Mouse (Mus musculus): Measurements from ENCODE around the gene Mbnl2.

Gene Mbnl2

DNA sequence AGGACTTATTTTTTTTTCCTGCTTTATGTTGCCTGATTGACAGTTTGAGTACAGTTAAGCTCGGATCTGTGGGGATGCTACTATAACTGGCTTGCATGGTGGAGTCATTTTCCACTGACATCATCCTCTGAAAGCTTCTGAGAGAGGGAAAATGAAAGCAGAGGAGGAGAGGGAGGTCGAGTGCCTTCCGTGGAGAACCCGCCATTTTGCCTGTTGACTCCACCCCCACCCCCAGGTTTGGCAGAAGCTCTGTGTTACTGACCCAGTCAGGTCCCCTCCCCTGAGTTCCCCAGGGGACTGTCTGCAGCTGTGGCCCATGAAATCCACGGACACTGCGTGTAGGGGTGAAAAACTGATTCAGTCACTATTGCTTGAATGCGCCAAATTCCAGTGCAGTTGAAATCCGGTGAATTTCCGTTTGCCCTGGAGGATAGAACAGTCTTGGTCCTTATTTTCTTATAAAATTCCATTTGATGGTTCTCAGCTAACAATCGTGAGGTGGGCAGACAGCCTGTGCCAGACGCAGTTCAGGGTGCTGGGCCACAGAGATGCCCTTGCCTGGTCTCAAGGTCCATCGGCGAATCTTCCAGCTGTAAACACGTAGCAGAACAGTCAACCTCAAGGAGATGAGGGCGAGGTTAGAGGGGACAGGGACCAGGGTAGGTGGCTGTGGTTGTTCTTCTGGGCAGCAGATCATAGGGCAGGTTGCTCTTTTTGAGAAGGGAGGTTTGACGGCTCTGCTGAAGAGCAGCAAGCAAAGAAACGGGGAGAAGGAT is 20.9 kb downstream of the Mbnl2 start:
- DNase-seq (ENCODE audit: extremely low read depth, insufficient read length, low spot score): peak; percentile 72

DNA sequence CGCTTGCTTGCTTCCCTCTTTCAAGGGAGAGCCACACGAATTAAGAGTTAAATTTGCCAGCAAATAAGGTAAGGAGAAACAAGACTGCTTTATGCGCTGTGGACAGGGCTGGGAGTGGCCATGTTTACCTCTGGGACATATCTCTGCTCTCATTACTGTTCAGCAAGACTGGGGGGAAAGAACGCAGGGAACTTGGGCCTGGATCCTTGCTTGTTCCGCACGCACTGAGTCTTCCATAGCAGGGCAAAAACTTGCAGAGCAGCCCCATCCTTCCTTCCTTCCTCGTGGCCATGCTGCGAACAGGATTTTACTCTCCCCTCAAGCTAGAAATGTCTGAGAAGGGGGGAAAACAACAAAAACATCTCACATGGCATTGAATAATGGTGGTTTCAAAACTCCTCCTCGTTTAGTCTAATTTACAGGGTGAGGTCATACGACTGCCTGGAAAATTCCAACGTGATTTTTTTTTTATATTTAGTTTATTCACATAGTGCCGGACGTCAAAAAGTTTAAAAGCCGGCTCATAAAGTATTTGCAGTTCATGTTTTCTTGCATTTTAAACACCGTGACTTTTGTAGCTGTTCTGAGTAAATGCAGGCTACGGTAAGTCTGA is 21.8 kb downstream of the Mbnl2 start:
- no peak for DNase-seq (ENCODE audit: extremely low read depth, insufficient read length, low spot score)

DNA sequence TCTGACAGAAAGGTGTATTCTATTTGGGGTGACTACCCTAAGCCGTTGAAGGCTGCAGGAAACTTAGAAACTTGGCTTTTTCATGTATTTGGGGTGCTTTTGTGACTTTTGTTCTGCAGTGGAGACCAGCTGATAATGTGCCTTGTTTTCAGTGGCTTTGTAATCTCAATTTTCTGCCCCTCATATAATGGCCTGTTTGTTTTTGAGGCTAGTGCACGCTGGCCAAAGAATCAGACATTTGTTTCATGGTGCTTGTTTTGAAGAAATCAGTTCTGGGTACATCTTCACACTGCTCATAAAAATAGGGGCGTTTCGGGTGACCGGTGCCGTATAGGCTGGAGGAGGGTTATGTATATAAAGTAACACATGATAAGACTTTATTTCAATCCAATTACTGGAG is 22.4 kb downstream of the Mbnl2 start:
- no peak for DNase-seq (ENCODE audit: extremely low read depth, insufficient read length, low spot score)

DNA sequence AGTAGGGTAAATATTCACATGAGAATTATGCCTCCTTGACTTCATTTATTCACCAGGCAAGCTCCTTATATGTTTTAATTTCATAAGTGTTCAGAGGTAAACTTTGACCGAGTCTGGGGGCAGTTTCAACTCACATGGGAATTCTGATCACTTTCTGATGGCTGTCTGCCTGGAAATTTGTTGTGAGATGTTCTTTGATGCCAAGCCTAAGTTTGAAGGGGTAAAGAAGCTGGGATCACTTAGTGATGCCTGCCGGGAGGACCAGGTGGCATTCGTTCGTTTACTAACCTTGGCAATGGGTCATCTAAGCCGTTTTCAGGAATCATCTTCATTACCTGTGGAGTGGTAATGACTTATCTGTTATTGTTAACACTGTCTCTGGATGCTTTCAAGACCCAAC is 23.0 kb downstream of the Mbnl2 start:
- DNase-seq (ENCODE audit: extremely low read depth, insufficient read length, low spot score): no peak

- no peak for DNase-seq (ENCODE audit: extremely low read depth, insufficient read length, low spot score)
These were observed 24.2 kb downstream of the Mbnl2 start for GRCm38 (mm10) chr14:120299716-120300115.

DNA sequence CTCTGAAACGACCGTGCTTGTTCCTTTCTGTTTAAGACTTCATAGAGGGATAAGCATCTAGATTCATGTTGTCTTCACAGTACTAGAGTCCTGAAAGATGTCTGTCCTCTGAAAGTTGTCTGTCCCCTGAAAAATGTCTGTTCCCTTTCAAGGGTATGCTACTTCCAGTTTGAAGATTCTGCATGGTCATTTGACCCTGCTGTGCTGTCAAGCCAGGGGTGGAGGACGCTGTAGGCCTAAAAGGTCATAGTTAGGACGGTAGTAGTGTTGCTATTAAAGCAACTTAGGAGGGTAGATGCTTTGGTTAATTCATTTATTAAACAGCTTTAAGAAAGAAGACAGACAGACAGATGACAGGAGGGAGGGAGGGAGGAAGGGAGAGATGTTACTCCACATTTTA is 24.7 kb downstream of the Mbnl2 start:
- no peak for DNase-seq (ENCODE audit: extremely low read depth, insufficient read length, low spot score)

DNA sequence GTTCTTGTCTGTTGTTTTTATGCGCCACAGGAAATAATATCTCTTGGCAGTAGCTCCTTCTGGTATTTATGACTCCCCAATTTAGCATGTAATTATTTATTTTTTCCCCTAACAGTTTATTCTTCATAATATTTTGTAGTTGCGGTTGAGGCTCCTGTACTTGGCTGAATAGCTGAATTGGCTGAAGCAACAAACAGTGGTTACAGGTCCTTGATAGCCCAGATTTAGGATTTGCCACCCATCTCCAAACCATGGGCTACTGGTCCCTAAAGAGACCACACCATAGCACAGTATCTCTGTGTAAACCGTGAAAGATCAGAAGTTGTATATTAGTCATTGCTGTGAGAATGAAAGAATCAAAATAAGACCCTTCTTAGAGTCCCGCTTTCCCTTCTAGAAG is 25.3 kb downstream of the Mbnl2 start:
- no peak for DNase-seq (ENCODE audit: extremely low read depth, insufficient read length, low spot score)

DNA sequence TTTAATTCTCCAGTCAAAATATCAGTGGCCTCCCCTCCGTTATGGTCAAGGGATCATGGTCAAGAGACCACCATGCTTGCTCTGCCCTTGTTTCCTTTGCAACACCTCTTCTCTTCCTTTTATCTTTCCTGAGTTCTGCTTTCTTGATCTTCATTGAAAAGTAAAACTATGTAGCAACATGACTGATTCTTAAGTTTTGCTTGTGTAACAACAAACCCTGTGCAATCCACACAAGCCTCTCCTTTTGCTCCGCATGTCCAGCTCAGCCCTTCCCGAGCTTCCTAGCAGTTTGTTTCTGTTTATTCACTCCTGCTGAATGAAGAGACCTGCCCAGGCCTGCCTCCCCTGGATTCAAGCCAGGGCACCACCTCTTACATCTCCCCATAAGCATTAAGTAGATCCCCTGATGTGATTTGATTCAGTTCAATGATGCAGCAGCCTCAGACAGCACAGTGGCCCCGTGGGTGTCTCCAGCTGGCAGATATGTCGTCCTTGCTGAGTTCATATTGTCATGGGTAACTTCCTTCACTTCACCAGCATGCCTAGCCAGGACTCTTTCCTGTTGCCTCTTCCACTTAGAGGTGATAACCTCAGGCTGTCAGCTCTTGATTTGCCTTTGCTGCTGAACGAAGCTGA is 27.6 kb downstream of the Mbnl2 start:
- DNase-seq (ENCODE audit: extremely low read depth, insufficient read length, low spot score): no peak

DNA sequence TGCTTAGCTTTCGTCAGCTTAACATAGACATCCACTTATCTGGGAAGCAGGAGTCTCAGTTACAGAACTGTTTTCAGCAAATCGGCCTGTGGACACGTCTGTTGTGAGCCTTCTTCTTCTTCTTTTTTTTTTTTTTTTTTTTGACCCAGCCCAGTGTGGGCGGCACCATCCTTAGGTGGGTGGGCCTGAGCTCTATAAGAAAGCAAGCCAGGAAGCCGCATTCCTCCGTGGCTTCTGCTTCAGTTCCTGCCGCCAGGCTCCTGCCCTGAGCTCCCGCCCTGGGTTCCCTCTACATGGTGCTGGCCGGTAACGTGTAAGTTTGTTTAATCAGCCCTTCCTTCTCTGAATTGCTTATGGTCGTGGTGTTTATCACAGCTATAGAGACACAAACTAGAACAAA is 30.8 kb downstream of the Mbnl2 start:
- peak; percentile 68 for DNase-seq (ENCODE audit: extremely low read depth, insufficient read length, low spot score)

- DNase-seq (ENCODE audit: extremely low read depth, insufficient read length, low spot score): no peak
These were observed 31.9 kb downstream of the Mbnl2 start for GRCm38 (mm10) chr14:120307356-120307755.

DNA sequence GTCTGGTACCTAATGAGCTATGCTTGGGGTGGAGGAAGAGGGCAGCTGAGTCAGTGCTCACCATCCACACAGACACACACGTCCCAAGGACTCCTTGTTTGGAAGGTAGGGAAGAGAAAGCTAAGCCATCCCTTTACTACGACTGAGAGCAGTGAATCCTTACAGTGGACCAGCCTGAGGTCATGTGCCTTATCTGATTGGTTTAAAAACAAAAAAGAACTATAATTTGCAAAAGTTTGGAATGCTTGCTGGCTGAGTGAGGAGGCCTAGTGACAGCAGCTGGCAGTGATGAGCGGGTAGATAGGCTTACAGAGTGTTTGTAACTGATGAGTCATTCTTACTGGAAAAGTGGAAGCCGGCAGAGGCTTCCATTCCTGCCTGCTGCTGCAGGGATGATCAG is 32.5 kb downstream of the Mbnl2 start:
- peak; percentile 46 for DNase-seq (ENCODE audit: extremely low read depth, insufficient read length, low spot score)

DNA sequence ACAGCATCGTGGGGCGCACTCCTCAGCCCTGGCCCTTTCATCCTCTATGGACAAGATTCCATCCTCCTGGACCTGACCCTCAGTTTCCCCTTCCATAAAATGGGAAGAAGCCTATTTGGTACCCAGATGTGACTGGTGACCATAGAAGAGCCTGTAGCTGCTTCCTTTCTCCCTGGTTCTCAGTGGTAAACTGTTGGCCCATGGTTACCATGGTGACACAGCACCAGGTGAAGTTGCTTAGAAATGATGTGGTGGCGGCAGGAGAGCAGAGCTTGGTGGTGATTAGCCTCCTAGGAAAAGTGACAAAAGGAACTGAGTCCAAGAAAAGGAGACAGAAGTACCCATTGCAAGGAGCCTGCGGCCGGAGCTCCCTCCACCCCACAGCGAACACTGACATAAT is 34.2 kb downstream of the Mbnl2 start:
- DNase-seq (ENCODE audit: extremely low read depth, insufficient read length, low spot score): no peak

DNA sequence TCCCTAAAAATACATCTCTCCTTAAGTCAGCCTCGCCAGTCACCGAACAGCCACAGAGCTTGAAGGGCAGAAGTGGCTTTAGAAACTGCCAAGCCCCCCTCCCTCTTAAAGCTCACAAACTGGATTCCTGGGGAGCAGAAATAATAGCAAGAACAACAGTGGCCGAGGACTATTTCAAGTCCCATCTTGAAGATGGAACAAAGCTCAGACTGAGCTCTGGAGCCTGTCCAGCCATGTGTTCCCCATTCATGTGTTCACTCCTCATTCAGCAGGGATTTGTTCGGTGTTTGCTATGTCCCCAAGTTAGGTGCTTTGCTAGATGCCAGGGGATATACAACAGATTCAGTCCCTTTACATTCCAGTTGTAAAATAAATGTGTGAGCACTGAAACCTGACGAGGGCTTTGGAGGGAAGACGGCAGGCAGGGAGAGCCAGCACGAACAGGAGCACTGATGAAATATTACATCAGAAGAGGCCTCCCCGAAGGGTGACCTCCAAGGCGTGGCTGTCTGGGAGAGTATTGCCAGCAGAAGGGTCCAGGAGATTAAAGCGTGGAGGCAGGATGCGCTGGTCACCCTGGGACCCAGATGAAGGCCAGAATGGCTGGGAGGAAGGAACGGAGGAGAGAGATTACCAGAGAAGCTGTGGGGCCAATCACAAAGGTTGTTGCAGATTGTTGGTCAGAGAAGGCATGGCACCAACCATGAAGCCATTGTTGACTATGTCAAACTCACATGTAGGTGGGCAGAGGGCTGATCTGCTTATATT is 36.0 kb downstream of the Mbnl2 start:
- peak; percentile 35 for DNase-seq (ENCODE audit: extremely low read depth, insufficient read length, low spot score)

GRCm38 (mm10) chr14:120312661-120313406 is 37.4 kb downstream of the Mbnl2 start:
- no peak for DNase-seq (ENCODE audit: extremely low read depth, insufficient read length, low spot score)

DNA sequence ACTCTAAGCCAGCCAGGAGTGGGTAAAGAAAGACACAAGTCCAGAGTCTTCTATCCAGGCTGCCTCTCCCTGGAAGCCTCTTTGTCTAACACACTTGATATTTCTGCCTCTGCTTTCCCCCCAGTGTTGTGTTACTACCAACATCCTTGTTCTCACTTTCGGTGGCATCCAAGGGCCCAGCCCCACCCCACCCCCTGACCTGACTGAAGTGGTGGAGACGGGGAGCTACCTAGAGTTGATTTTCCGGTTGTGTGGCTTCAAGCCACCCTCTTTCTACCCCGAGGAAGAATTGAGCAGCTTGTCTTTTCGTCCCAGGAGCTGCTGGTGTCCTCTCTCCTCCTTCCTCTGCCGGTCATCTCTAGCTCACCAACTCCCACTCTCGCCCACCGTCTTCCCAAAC is 38.0 kb downstream of the Mbnl2 start:
- DNase-seq (ENCODE audit: extremely low read depth, insufficient read length, low spot score): no peak

DNA sequence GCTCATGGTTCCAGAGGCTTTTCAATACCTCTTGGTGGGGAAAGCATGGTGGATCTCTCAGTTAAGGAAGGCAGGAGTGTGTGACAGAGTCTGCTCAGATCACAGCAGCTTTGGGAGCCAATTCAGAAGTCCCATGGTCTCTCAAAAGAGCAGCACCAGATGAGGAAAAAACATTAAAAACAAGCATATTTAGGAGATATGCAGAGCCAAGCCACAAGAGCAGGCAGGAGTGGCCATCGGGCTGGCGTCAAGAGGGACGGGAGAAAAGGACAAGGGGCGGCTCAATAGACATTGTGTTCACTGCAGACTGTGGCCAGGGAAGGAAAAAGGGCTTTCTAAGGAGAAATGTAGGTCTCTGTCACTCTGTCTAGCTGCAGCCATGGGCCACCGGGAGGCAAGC is 40.3 kb downstream of the Mbnl2 start:
- no peak for DNase-seq (ENCODE audit: extremely low read depth, insufficient read length, low spot score)

DNA sequence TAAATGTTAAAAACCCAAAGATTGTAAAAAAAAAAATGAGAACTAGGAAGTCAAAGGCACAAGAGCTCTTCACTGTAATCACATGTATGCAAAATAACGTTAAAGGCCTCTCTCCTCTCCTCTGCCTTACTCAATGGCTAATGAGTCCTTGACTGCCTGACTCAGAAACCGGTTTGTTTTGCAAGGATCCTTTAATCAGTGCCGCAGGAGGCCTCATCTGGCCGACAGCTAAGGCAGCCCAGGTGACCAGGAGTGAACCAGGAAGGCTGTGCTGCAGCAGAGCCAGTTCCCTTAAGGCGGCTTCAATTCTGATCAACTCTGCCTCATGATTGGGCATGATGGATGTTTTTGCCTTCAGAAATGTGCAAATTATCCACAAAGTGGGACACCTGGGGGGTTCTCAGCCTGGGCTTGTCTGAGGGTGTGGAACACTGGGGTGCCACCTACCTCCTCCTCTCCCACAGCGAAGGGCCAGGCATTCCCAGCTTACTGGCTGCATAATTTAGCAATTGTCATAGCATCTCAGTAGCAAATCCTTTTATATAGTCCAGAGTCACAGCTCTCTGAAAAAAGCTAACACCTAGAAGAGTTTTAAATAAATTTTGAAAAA is 43.0 kb downstream of the Mbnl2 start:
- DNase-seq (ENCODE audit: extremely low read depth, insufficient read length, low spot score): no peak

GRCm38 (mm10) chr14:120318974-120319731 is 43.7 kb downstream of the Mbnl2 start:
- DNase-seq (ENCODE audit: extremely low read depth, insufficient read length, low spot score): no peak

GRCm38 (mm10) chr14:120322041-120322440 is 46.6 kb downstream of the Mbnl2 start:
- DNase-seq (ENCODE audit: extremely low read depth, insufficient read length, low spot score): no peak
